Mouse (Mus musculus): ENCODE measurements around the gene Gm5089. TPM values are rescaled to one million over a fixed set of nuclear protein-coding genes. Genes with fewer than 3 reads are reported as not detected.
A peak's percentile ranks its signal among the peaks of the same experiment; 100 is the strongest.

The Gm5089 gene
- polyA plus RNA-seq, 1 experiment from 2014 or later, result 0.08 TPM

GRCm38 (mm10) chr14:122484458-122484843 is 33.5 kb upstream of the Gm5089 start:
- Histone ChIP-seq H3K4me3 (replicated peaks) (no peak overlapping the region), H3K27me3 (peaks cover 87% of the 10 kb centered on the region), H3K9me3 (replicated peaks) (no peaks in the 10 kb centered on the region), H3K4me1 (0 out of 2 replicates have a peak, but pooled peaks cover 2% of the 10 kb centered on the region), H3K36me3 (no peaks in the 10 kb centered on the region), H3K9ac (no peak overlapping the region), H3K27ac (replicated peaks) (no peak overlapping the region), H3K4me2 (replicated peaks) (no peak overlapping the region)
- ATAC-seq (ENCODE audit: insufficient number of reproducible peaks, low FRiP score, low TSS enrichment, low read depth), result no peak
- 0% methylated on average over 4 of the region's 4 CpGs for WGBS

- no peak overlapping the region for H3K27ac ChIP-seq (replicated peaks)
- H3K27me3 ChIP-seq, result peaks cover 84% of the 10 kb centered on the region
- no peak overlapping the region for H3K9ac ChIP-seq
- ATAC-seq (ENCODE audit: insufficient number of reproducible peaks, low FRiP score, low TSS enrichment, low read depth), result no peak
- WGBS, result 3% methylated on average over 18 of the region's 18 CpGs
- no peaks in the 10 kb centered on the region for H3K9me3 ChIP-seq (replicated peaks)
- peaks cover 4% of the 10 kb centered on the region; the same call in 1 of the 2 replicates for H3K4me1 ChIP-seq
- no peaks in the 10 kb centered on the region for H3K36me3 ChIP-seq
- no peak overlapping the region for H3K4me3 ChIP-seq (replicated peaks)
- H3K4me2 ChIP-seq (replicated peaks), result no peak overlapping the region
Measured at GRCm38 (mm10) chr14:122483556-122484421, 32.9 kb upstream of the Gm5089 start.

GRCm38 (mm10) chr14:122483024-122483385 is 32.1 kb upstream of the Gm5089 start:
- peaks cover 90% of the 10 kb centered on the region for H3K27me3 ChIP-seq
- H3K4me2 ChIP-seq (replicated peaks), result no peak overlapping the region
- H3K4me1 ChIP-seq, result peaks cover 7% of the 10 kb centered on the region; the same call in 1 of the 2 replicates
- no peak overlapping the region for H3K27ac ChIP-seq (replicated peaks)
- WGBS, result 4% methylated on average over 5 of the region's 5 CpGs
- H3K4me3 ChIP-seq (replicated peaks), result no peak overlapping the region
- H3K36me3 ChIP-seq, result no peaks in the 10 kb centered on the region
- ATAC-seq (ENCODE audit: insufficient number of reproducible peaks, low FRiP score, low TSS enrichment, low read depth), result no peak
- no peaks in the 10 kb centered on the region for H3K9me3 ChIP-seq (replicated peaks)
- H3K9ac ChIP-seq, result no peak overlapping the region

GRCm38 (mm10) chr14:122482081-122483023 is 31.4 kb upstream of the Gm5089 start:
- Histone ChIP-seq H3K9me3 (replicated peaks) (no peaks in the 10 kb centered on the region), H3K36me3 (no peaks in the 10 kb centered on the region), H3K9ac (no peak overlapping the region), H3K27ac (replicated peaks) (no peak overlapping the region), H3K4me2 (replicated peaks) (no peak overlapping the region), H3K4me3 (replicated peaks) (no peak overlapping the region), H3K4me1 (peaks cover 7% of the 10 kb centered on the region; the same call in 1 of the 2 replicates), H3K27me3 (peaks cover 92% of the 10 kb centered on the region)
- no peak for ATAC-seq (ENCODE audit: insufficient number of reproducible peaks, low FRiP score, low TSS enrichment, low read depth)
- WGBS, result 2% methylated on average over 38 of the region's 38 CpGs

GRCm38 (mm10) chr14:122481181-122481580 is 30.3 kb upstream of the Gm5089 start:
- peaks cover 94% of the 10 kb centered on the region for H3K27me3 ChIP-seq
- no peak overlapping the region for H3K4me3 ChIP-seq (replicated peaks)
- H3K9ac ChIP-seq, result no peak overlapping the region
- H3K36me3 ChIP-seq, result no peaks in the 10 kb centered on the region
- no peak overlapping the region for H3K27ac ChIP-seq (replicated peaks)
- peaks cover 12% of the 10 kb centered on the region for H3K4me1 ChIP-seq
- ATAC-seq (ENCODE audit: insufficient number of reproducible peaks, low FRiP score, low TSS enrichment, low read depth), result no peak
- WGBS, result 4% methylated on average over 15 of the region's 15 CpGs
- H3K9me3 ChIP-seq (replicated peaks), result no peaks in the 10 kb centered on the region
- H3K4me2 ChIP-seq (replicated peaks), result no peak overlapping the region

- no peak overlapping the region for H3K4me3 ChIP-seq (replicated peaks)
- peaks cover 20% of the 10 kb centered on the region for H3K4me1 ChIP-seq
- no peak for ATAC-seq (ENCODE audit: insufficient number of reproducible peaks, low FRiP score, low TSS enrichment, low read depth)
- 5% methylated on average over 2 of the region's 2 CpGs for WGBS
- H3K9ac ChIP-seq, result no peak overlapping the region
- H3K27me3 ChIP-seq, result peaks cover 94% of the 10 kb centered on the region
- no peaks in the 10 kb centered on the region for H3K36me3 ChIP-seq
- H3K27ac ChIP-seq (replicated peaks), result no peak overlapping the region
- no peaks in the 10 kb centered on the region for H3K9me3 ChIP-seq (replicated peaks)
- no peak overlapping the region for H3K4me2 ChIP-seq (replicated peaks)
Measured at GRCm38 (mm10) chr14:122480355-122480754, 29.4 kb upstream of the Gm5089 start.

GRCm38 (mm10) chr14:122479461-122480109 is 28.7 kb upstream of the Gm5089 start:
- ATAC-seq (ENCODE audit: insufficient number of reproducible peaks, low FRiP score, low TSS enrichment, low read depth), result no peak
- Histone ChIP-seq H3K4me1 (peaks cover 25% of the 10 kb centered on the region), H3K9me3 (replicated peaks) (no peaks in the 10 kb centered on the region), H3K27me3 (peaks cover 94% of the 10 kb centered on the region), H3K27ac (replicated peaks) (no peak overlapping the region), H3K36me3 (no peaks in the 10 kb centered on the region), H3K9ac (no peak overlapping the region), H3K4me3 (replicated peaks) (no peak overlapping the region), H3K4me2 (replicated peaks) (no peak overlapping the region)
- 12% methylated on average over 17 of the region's 17 CpGs for WGBS

GRCm38 (mm10) chr14:122478574-122479011 is 27.7 kb upstream of the Gm5089 start:
- WGBS, result under 1% methylated on average over 22 of the region's 22 CpGs
- peaks cover 94% of the 10 kb centered on the region for H3K27me3 ChIP-seq
- H3K9me3 ChIP-seq (replicated peaks), result no peaks in the 10 kb centered on the region
- H3K9ac ChIP-seq, result no peak overlapping the region
- no peak for ATAC-seq (ENCODE audit: insufficient number of reproducible peaks, low FRiP score, low TSS enrichment, low read depth)
- peak overlapping the region; percentile 19; the same call in 1 of the 2 replicates for H3K4me3 ChIP-seq (replicated peaks)
- H3K4me1 ChIP-seq, result peaks cover 33% of the 10 kb centered on the region
- no peak overlapping the region for H3K4me2 ChIP-seq (replicated peaks)
- no peaks in the 10 kb centered on the region for H3K36me3 ChIP-seq
- no peak overlapping the region for H3K27ac ChIP-seq (replicated peaks)

- Histone ChIP-seq H3K4me1 (peaks cover 33% of the 10 kb centered on the region), H3K4me3 (replicated peaks) (no peak overlapping the region), H3K9me3 (replicated peaks) (no peaks in the 10 kb centered on the region), H3K36me3 (no peaks in the 10 kb centered on the region), H3K27ac (replicated peaks) (no peak overlapping the region), H3K9ac (no peak overlapping the region), H3K27me3 (peaks cover 94% of the 10 kb centered on the region), H3K4me2 (replicated peaks) (no peak overlapping the region)
- no peak for ATAC-seq (ENCODE audit: insufficient number of reproducible peaks, low FRiP score, low TSS enrichment, low read depth)
- 3% methylated on average over 9 of the region's 9 CpGs for WGBS
Measured at GRCm38 (mm10) chr14:122477971-122478573, 27.2 kb upstream of the Gm5089 start.

- Histone ChIP-seq H3K4me3 (replicated peaks) (no peak overlapping the region), H3K9me3 (replicated peaks) (no peaks in the 10 kb centered on the region), H3K4me2 (replicated peaks) (no peak overlapping the region), H3K9ac (no peak overlapping the region), H3K4me1 (peaks cover 34% of the 10 kb centered on the region), H3K27me3 (peaks cover 94% of the 10 kb centered on the region), H3K36me3 (no peaks in the 10 kb centered on the region), H3K27ac (replicated peaks) (no peak overlapping the region)
- 1% methylated on average over 20 of the region's 20 CpGs for WGBS
- ATAC-seq (ENCODE audit: insufficient number of reproducible peaks, low FRiP score, low TSS enrichment, low read depth), result no peak
Measured at GRCm38 (mm10) chr14:122477261-122477671, 26.4 kb upstream of the Gm5089 start.
